Mouse (Mus musculus): ENCODE results near the gene Radil.

DNA sequence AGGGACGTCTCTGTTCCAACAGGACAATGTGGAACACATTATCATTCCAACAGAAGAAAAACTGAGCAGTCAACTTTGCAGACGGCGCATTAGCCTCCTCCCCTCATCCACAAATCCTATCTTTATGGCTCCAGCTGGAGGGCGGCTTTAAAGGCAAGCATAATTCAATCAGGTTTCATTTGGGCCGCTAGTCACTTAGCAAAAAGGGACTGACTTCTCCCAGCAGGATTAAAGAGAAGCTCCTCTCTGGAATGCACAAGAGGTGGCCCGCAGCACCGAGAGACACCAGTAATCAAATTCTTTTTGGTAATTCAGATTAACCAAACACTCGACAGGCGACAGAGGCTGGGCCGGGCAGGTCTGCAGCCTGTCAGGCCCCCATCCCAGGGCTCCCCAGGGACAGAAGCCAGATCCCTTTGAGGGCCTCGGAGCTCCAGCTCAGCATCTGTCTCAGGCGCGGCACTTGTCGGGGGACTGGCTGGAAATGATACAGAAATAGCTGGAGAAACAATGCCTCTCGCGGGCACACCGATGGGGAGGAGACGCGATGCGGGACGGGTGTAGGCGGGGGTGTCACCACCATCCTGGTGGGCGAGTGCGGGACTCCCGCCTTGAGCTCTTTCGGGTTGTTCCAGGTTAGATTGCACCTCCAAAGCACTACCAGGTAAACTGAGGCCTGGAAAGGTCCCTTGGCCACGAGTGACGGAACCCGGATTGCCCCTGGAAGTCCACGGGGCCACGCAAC is 765 bp downstream of the Radil start:
- TF ChIP-seq CTCF (IDR thresholded peaks at IDR 0.05; ENCODE audit: borderline replicate concordance, insufficient read depth, low read depth, low read length) (no peak), POLR2A (IDR thresholded peaks at IDR 0.05; ENCODE audit: borderline replicate concordance, insufficient read depth, low read length) (no peak)
